Mouse (Mus musculus): ENCODE measurements at regions not wholly inside any gene's neighbourhood (a gene's known extent, or its start where the extent isn't known, plus 50 kb on each side); places are given as distances from the start of the nearest gene placed in this dataset.

DNA sequence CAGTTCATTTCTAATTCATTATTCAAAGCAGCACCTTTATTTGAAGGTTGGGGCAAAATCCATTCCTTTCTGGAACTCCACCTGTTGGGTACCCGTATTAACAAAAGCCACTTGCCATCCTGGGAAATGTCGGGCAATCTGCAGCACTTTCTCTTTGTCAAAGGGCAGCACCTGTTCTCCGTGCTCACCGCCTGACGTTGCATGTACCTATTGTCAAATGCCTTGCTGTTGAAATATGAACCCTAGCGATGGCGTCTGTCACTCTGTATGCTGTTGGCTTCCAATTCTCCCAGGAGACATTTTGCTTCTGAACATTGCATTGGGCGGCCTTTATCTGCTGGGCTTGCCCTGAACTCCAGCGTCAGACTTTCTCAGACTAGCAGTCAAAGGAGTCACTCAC lies 55.3 kb upstream of the Synm start:
- no peak for DNase-seq (ENCODE audit: low spot score)

All from urinary bladder, postnatal 25 days (tissue).